Mouse (Mus musculus) heart, adult 2 months (tissue): ENCODE measurements around the gene Pcyox1.

ENCODE experiments used
- CTCF ChIP-seq: fragments of 200-600 bp; IDR thresholded peaks from 2 replicates; pipeline ENCODE4 v1.8.1; 2022; ENCODE audit warnings: antibody characterized with exemption, mild to moderate bottlenecking, moderate library complexity
- EP300 ChIP-seq: fragments of 200-500 bp; IDR thresholded peaks from 2 replicates; pipeline ENCODE4 v1.6.1; 2011; ENCODE audit warnings: low read depth, low read length, control low read depth; ENCODE audit not compliant: insufficient read depth
- POLR2A ChIP-seq: fragments of 200-500 bp; IDR thresholded peaks from 2 replicates; pipeline ENCODE4 v1.6.1; 2011; ENCODE audit warnings: mild to moderate bottlenecking, low read depth, low read length, control low read depth; ENCODE audit not compliant: insufficient read depth

DNA sequence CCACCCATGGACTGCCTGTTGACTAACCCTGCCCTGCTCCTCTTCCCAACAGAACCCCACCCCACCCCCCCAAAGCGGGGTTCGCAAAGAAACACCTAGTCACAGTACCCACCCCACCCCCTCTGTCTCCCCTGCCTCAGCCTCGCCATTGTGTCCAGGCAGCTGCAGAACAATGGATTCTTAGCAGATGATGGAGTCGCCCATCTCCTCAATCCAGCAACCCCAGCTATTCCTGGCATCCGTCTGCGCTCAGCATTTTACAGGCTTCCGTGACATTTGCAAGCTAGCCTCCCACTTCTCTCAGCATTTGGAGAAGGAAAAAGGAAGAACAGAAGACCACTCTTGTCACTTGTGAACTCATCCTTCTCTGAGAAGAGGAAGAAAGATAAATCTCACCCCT is 53.3 kb downstream of the Pcyox1 start:
- TF ChIP-seq CTCF (no peak), POLR2A (no peak), EP300 (no peak)
